Comparison of ENCODE assay signal across 9 mouse cellular contexts in genomic region chr11:30057299-30057698, GRCm38 (mm10). TPM values are rescaled to one million over a fixed set of nuclear protein-coding genes. Genes with fewer than 3 reads are reported as not detected.
DNase-seq lines count a peak whose midpoint lies in the region; ATAC-seq and TF ChIP-seq lines count a peak whose summit lies in the region.
"Had no signal": no experiment of that assay in that cellular context is flagged by ENCODE, and none has a peak within 500 bp of the region (broad histone marks: within the 10 kb centered on the region; RNA-seq: fewer than 3 reads in every experiment).

No protein-coding gene starts in this region.

- H3K9me3 ChIP-seq in heart, embryonic 15.5 days (replicated peaks): no peaks in the 10 kb centered on the region
- no peaks in the 10 kb centered on the region for H3K9me3 ChIP-seq in heart, embryonic 11.5 days (replicated peaks; ENCODE audit: control insufficient read depth, low read length)
- H3K9me3 ChIP-seq in heart, postnatal 0 days (replicated peaks; ENCODE audit: control insufficient read depth, low read length): no peaks in the 10 kb centered on the region
- H3K9me3 ChIP-seq: stomach, embryonic 15.5 days had no signal

- 37% methylated on average over 8 of the region's 8 CpGs for WGBS in heart, embryonic 15.5 days
- 33% methylated on average over 8 of the region's 8 CpGs for WGBS in heart, embryonic 11.5 days (ENCODE audit: insufficient replicate concordance)
- WGBS in heart, postnatal 0 days: 40% methylated on average over 8 of the region's 8 CpGs

- H3K4me3 ChIP-seq in heart, embryonic 15.5 days: peak overlapping the region; percentile 11; the same call in 1 of the 2 replicates
- H3K4me3 ChIP-seq in heart, embryonic 11.5 days (ENCODE audit: low read depth, low read length): no peak overlapping the region
- H3K4me3 ChIP-seq in heart, postnatal 0 days (ENCODE audit: low read depth, low read length): no peak overlapping the region
- H3K4me3 ChIP-seq: stomach, embryonic 15.5 days had no signal

- no peak overlapping the region for H3K9ac ChIP-seq in heart, embryonic 15.5 days
- no peak overlapping the region for H3K9ac ChIP-seq in heart, embryonic 11.5 days (ENCODE audit: low read depth, low read length)
- no peak overlapping the region for H3K9ac ChIP-seq in heart, postnatal 0 days (replicated peaks; ENCODE audit: low read depth, low read length)
- H3K9ac ChIP-seq: stomach, embryonic 15.5 days had no signal

- H3K4me2 ChIP-seq in heart, embryonic 15.5 days: no peak overlapping the region
- no peak overlapping the region for H3K4me2 ChIP-seq in heart, embryonic 11.5 days
- peak overlapping the region; percentile 36; the same call in 1 of the 2 replicates for H3K4me2 ChIP-seq in heart, postnatal 0 days (ENCODE audit: low read depth, low read length)
- H3K4me2 ChIP-seq: stomach, embryonic 15.5 days had no signal

- no peak overlapping the region for H3K27ac ChIP-seq in heart, embryonic 15.5 days
- no peak overlapping the region for H3K27ac ChIP-seq in heart, embryonic 11.5 days (ENCODE audit: low read depth, low read length)
- H3K27ac ChIP-seq in heart, postnatal 0 days (ENCODE audit: low read depth): no peak overlapping the region
- H3K27ac ChIP-seq: stomach, embryonic 15.5 days had no signal

- no peak for TF ChIP-seq EP300 in heart, postnatal 0 days (IDR thresholded peaks at IDR 0.05; ENCODE audit: low read depth)

- no peak for ATAC-seq in heart, embryonic 15.5 days (replicated peaks; ENCODE audit: insufficient number of reproducible peaks, insufficient read depth, low FRiP score, low read depth)
- ATAC-seq in heart, embryonic 11.5 days (replicated peaks; ENCODE audit: insufficient number of reproducible peaks, low FRiP score, low TSS enrichment): no peak
- no peak; the same call in 1 of the 2 replicates for ATAC-seq in heart, postnatal 0 days (ENCODE audit: insufficient read depth, low read depth)

- H3K4me1 ChIP-seq in heart, embryonic 15.5 days (replicated peaks): no peaks in the 10 kb centered on the region
- H3K4me1 ChIP-seq in heart, embryonic 11.5 days (ENCODE audit: control insufficient read depth, insufficient read depth, low read length): no peaks in the 10 kb centered on the region
- H3K4me1 ChIP-seq in heart, postnatal 0 days (ENCODE audit: control insufficient read depth, insufficient read depth): no peaks in the 10 kb centered on the region
- H3K4me1 ChIP-seq: stomach, embryonic 15.5 days had no signal

- H3K27me3 ChIP-seq in heart, embryonic 15.5 days: no peaks in the 10 kb centered on the region
- no peaks in the 10 kb centered on the region for H3K27me3 ChIP-seq in heart, embryonic 11.5 days (ENCODE audit: control insufficient read depth, insufficient read depth, low read length)
- H3K27me3 ChIP-seq in heart, postnatal 0 days (ENCODE audit: control insufficient read depth, insufficient read depth, low read length): no peaks in the 10 kb centered on the region
- H3K27me3 ChIP-seq: stomach, embryonic 15.5 days had no signal

- peak; percentile 7 for DNase-seq in thymus, postnatal 0 days (ENCODE audit: low spot score)
- no peak for DNase-seq in thymus, adult 18-20 months
- DNase-seq in heart, postnatal 0 days (ENCODE audit: low spot score): peak; percentile 13
- DNase-seq in natural killer cell, adult 2 months (ENCODE audit: low spot score in 2 of 2): no peak
- DNase-seq in gastrocnemius, postnatal 25 days: no peak
- DNase-seq in urinary bladder, postnatal 36 days (ENCODE audit: low spot score in 2 of 2): no peak

- peak; percentile 67 for TF ChIP-seq CTCF in heart, postnatal 0 days (IDR thresholded peaks at IDR 0.05; ENCODE audit: low read depth)

- H3K36me3 ChIP-seq in heart, embryonic 15.5 days: no peaks in the 10 kb centered on the region
- H3K36me3 ChIP-seq in heart, embryonic 11.5 days (ENCODE audit: control insufficient read depth, insufficient read depth, low read length): no peaks in the 10 kb centered on the region
- no peaks in the 10 kb centered on the region for H3K36me3 ChIP-seq in heart, postnatal 0 days (replicated peaks; ENCODE audit: control insufficient read depth, insufficient read depth, low read length)
- H3K36me3 ChIP-seq: stomach, embryonic 15.5 days had no signal

RNA-seq across cellular contexts. Expression of gene Eml6, which starts 31.5 kb away (rescaled TPM):
- polyA plus RNA-seq in heart, embryonic 15.5 days (2015; fragmentation: Nextera tagmentation; extraction: Ambion mirVana): 0.57 and 0.66 TPM in 2 replicates
- polyA plus RNA-seq in heart, embryonic 11.5 days (2014; fragmentation: Nextera tagmentation; extraction: Ambion mirVana): 0.52 and 0.89 TPM in 2 replicates
- 0.17 and 0.40 TPM in 2 replicates for polyA plus RNA-seq in thymus, postnatal 0 days (2015; fragmentation: Nextera tagmentation; extraction: Ambion mirVana)
- total RNA-seq in heart, postnatal 0 days (2014; rRNA removed; ENCODE audit: low replicate concordance): 0.77 and 10.6 TPM in 2 replicates
- 0.33 and 0.63 TPM in 2 replicates for polyA plus RNA-seq in heart, postnatal 0 days (2015; fragmentation: Nextera tagmentation; extraction: Ambion mirVana)
- total RNA-seq in gastrocnemius, postnatal 25 days (2021): under 1 TPM; 0.40 to 0.87 TPM

Comparison
In these comparisons a context has a peak if more than half of its experiments do, and no peak if none do; other contexts are left out.
1. DNase-seq: peak in thymus, postnatal 0 days (single experiment) and heart, postnatal 0 days (single experiment); none in thymus, adult 18-20 months (0 of 2), natural killer cell, adult 2 months (0 of 2), gastrocnemius, postnatal 25 days (single experiment) and urinary bladder, postnatal 36 days (0 of 2).